Mouse (Mus musculus): ENCODE results near the gene Ugt1a9. TPM values are rescaled to one million over a fixed set of nuclear protein-coding genes. Genes with fewer than 3 reads are reported as not detected.
A peak's percentile ranks its signal among the peaks of the same experiment; 100 is the strongest.

Gene Ugt1a9
- polyA plus RNA-seq, 1 experiment, result not detected

- Histone ChIP-seq H3K36me3 (ENCODE audit: control insufficient read depth) (peaks cover 30% of the 10 kb centered on the region), H3K9me3 (ENCODE audit: control insufficient read depth, low read length) (peaks cover 33% of the 10 kb centered on the region), H3K27me3 (ENCODE audit: control insufficient read depth) (0 out of 2 replicates have a peak, but pooled peaks cover 2% of the 10 kb centered on the region), H3K4me3 (replicated peaks) (no peak overlapping the region), H3K4me1 (ENCODE audit: control insufficient read depth) (peaks cover 21% of the 10 kb centered on the region)
- TF ChIP-seq GATA1 (IDR thresholded peaks at IDR 0.05; ENCODE audit: low read length) (no peak), TAL1 (IDR thresholded peaks at IDR 0.05; ENCODE audit: low read length) (no peak)
Observed at GRCm38 (mm10) chr1:88256886-88257663, 186.5 kb downstream of the Ugt1a9 start.

GRCm38 (mm10) chr1:88257681-88258080 is 187.1 kb downstream of the Ugt1a9 start:
- TF ChIP-seq GATA1 (IDR thresholded peaks at IDR 0.05; ENCODE audit: low read length), result no peak
- TF ChIP-seq TAL1 (IDR thresholded peaks at IDR 0.05; ENCODE audit: low read length), result no peak

GRCm38 (mm10) chr1:88258361-88258760 is 187.8 kb downstream of the Ugt1a9 start:
- TF ChIP-seq TAL1 (IDR thresholded peaks at IDR 0.05; ENCODE audit: low read length), result no peak
- no peak overlapping the region for H3K4me3 ChIP-seq (replicated peaks)
- peaks cover 21% of the 10 kb centered on the region for H3K9me3 ChIP-seq (ENCODE audit: control insufficient read depth, low read length)
- peaks cover 23% of the 10 kb centered on the region for H3K4me1 ChIP-seq (ENCODE audit: control insufficient read depth)
- H3K36me3 ChIP-seq (ENCODE audit: control insufficient read depth), result peaks cover 42% of the 10 kb centered on the region
- no peaks in the 10 kb centered on the region for H3K27me3 ChIP-seq (ENCODE audit: control insufficient read depth)

More at GRCm38 (mm10) chr1:88257681-88258080, 187.1 kb downstream of the Ugt1a9 start:
- no peaks in the 10 kb centered on the region for H3K27me3 ChIP-seq (ENCODE audit: control insufficient read depth)
- peaks cover 27% of the 10 kb centered on the region for H3K9me3 ChIP-seq (ENCODE audit: control insufficient read depth, low read length)
- H3K36me3 ChIP-seq (ENCODE audit: control insufficient read depth), result peaks cover 36% of the 10 kb centered on the region
- peaks cover 23% of the 10 kb centered on the region for H3K4me1 ChIP-seq (ENCODE audit: control insufficient read depth)
- no peak overlapping the region for H3K4me3 ChIP-seq (replicated peaks)

- peaks cover 50% of the 10 kb centered on the region for H3K36me3 ChIP-seq (ENCODE audit: control insufficient read depth)
- peak; percentile 1; the same call in 1 of the 3 replicates for TF ChIP-seq TAL1 (IDR thresholded peaks at IDR 0.05; ENCODE audit: low read length)
- no peak for TF ChIP-seq GATA1 (IDR thresholded peaks at IDR 0.05; ENCODE audit: low read length)
- no peak overlapping the region for H3K4me3 ChIP-seq (replicated peaks)
- H3K9me3 ChIP-seq (ENCODE audit: control insufficient read depth, low read length), result peaks cover 18% of the 10 kb centered on the region
- peaks cover 23% of the 10 kb centered on the region for H3K4me1 ChIP-seq (ENCODE audit: control insufficient read depth)
- H3K27me3 ChIP-seq (ENCODE audit: control insufficient read depth), result no peaks in the 10 kb centered on the region
Observed at GRCm38 (mm10) chr1:88258881-88259642, 188.5 kb downstream of the Ugt1a9 start.

- peaks cover 55% of the 10 kb centered on the region for H3K36me3 ChIP-seq (ENCODE audit: control insufficient read depth)
- no peak for TF ChIP-seq TAL1 (IDR thresholded peaks at IDR 0.05; ENCODE audit: low read length)
- no peak for TF ChIP-seq GATA1 (IDR thresholded peaks at IDR 0.05; ENCODE audit: low read length)
- no peaks in the 10 kb centered on the region for H3K27me3 ChIP-seq (ENCODE audit: control insufficient read depth)
- peaks cover 23% of the 10 kb centered on the region for H3K4me1 ChIP-seq (ENCODE audit: control insufficient read depth)
- peaks cover 17% of the 10 kb centered on the region for H3K9me3 ChIP-seq (ENCODE audit: control insufficient read depth, low read length)
- no peak overlapping the region for H3K4me3 ChIP-seq (replicated peaks)
Observed at GRCm38 (mm10) chr1:88259643-88260024, 189.0 kb downstream of the Ugt1a9 start.

- H3K4me3 ChIP-seq (replicated peaks), result no peak overlapping the region
- no peaks in the 10 kb centered on the region for H3K27me3 ChIP-seq (ENCODE audit: control insufficient read depth)
- H3K9me3 ChIP-seq (ENCODE audit: control insufficient read depth, low read length), result peaks cover 12% of the 10 kb centered on the region
- H3K4me1 ChIP-seq (ENCODE audit: control insufficient read depth), result peaks cover 23% of the 10 kb centered on the region
- peaks cover 60% of the 10 kb centered on the region for H3K36me3 ChIP-seq (ENCODE audit: control insufficient read depth)
- TF ChIP-seq TAL1 (IDR thresholded peaks at IDR 0.05; ENCODE audit: low read length) (no peak), GATA1 (IDR thresholded peaks at IDR 0.05; ENCODE audit: low read length) (no peak)
Observed at GRCm38 (mm10) chr1:88260114-88260513, 189.5 kb downstream of the Ugt1a9 start.

GRCm38 (mm10) chr1:88260604-88261377 is 190.2 kb downstream of the Ugt1a9 start:
- peaks cover 23% of the 10 kb centered on the region for H3K4me1 ChIP-seq (ENCODE audit: control insufficient read depth)
- H3K4me3 ChIP-seq (replicated peaks), result no peak overlapping the region
- peaks cover 6% of the 10 kb centered on the region for H3K9me3 ChIP-seq (ENCODE audit: control insufficient read depth, low read length)
- peaks cover 67% of the 10 kb centered on the region for H3K36me3 ChIP-seq (ENCODE audit: control insufficient read depth)
- no peak for TF ChIP-seq TAL1 (IDR thresholded peaks at IDR 0.05; ENCODE audit: low read length)
- TF ChIP-seq GATA1 (IDR thresholded peaks at IDR 0.05; ENCODE audit: low read length), result no peak
- H3K27me3 ChIP-seq (ENCODE audit: control insufficient read depth), result no peaks in the 10 kb centered on the region

GRCm38 (mm10) chr1:88261706-88262105 is 191.1 kb downstream of the Ugt1a9 start:
- H3K4me1 ChIP-seq (ENCODE audit: control insufficient read depth), result peaks cover 23% of the 10 kb centered on the region
- H3K4me3 ChIP-seq (replicated peaks), result no peak overlapping the region
- peaks cover 76% of the 10 kb centered on the region for H3K36me3 ChIP-seq (ENCODE audit: control insufficient read depth)
- H3K27me3 ChIP-seq (ENCODE audit: control insufficient read depth), result no peaks in the 10 kb centered on the region
- TF ChIP-seq TAL1 (IDR thresholded peaks at IDR 0.05; ENCODE audit: low read length) (no peak), GATA1 (IDR thresholded peaks at IDR 0.05; ENCODE audit: low read length) (no peak)
- no peaks in the 10 kb centered on the region for H3K9me3 ChIP-seq (ENCODE audit: control insufficient read depth, low read length)

All from erythroblast, embryonic 14.5 days (primary cell).